8 mouse cellular contexts compared by ENCODE assay signal in genomic region chr6:71830690-71831580, GRCm38 (mm10). TPM values are rescaled to one million over a fixed set of nuclear protein-coding genes. Genes with fewer than 3 reads are reported as not detected.
DNase-seq lines count a peak whose midpoint lies in the region; ATAC-seq lines count a peak whose summit lies in the region.

Immt (plus strand) TSS chr6:71831331.

- no peaks in the 10 kb centered on the region for H3K9me3 ChIP-seq in hindbrain, embryonic 16.5 days (ENCODE audit: control insufficient read depth, low read length)

- H3K36me3 ChIP-seq in hindbrain, embryonic 16.5 days (ENCODE audit: control insufficient read depth, insufficient read depth, low read length), result no peaks in the 10 kb centered on the region
- no peaks in the 10 kb centered on the region for H3K36me3 ChIP-seq in macrophage (ENCODE audit: inconsistent target)

- ATAC-seq in hindbrain, embryonic 16.5 days, result peak; percentile 99

- H3K27me3 ChIP-seq in hindbrain, embryonic 16.5 days (replicated peaks; ENCODE audit: control insufficient read depth, insufficient read depth, low read length), result no peaks in the 10 kb centered on the region

- peak within 1 kb of the TSS; percentile 72 for H3K4me3 ChIP-seq in hindbrain, embryonic 16.5 days (ENCODE audit: low read length)
- H3K4me3 ChIP-seq in macrophage (ENCODE audit: inconsistent target), result peak within 1 kb of the TSS; percentile 73

- H3K9ac ChIP-seq in hindbrain, embryonic 16.5 days (ENCODE audit: low read depth, low read length), result peak within 1 kb of the TSS; percentile 85

- peaks cover 43% of the 10 kb centered on the region for H3K79me2 ChIP-seq in macrophage (ENCODE audit: inconsistent target)

- H3K4me2 ChIP-seq in hindbrain, embryonic 16.5 days (ENCODE audit: low read length), result peak within 1 kb of the TSS; percentile 68

- peak within 1 kb of the TSS; percentile 92 for H3K27ac ChIP-seq in hindbrain, embryonic 16.5 days (ENCODE audit: low read depth, low read length)
- H3K27ac ChIP-seq in macrophage, result peak within 1 kb of the TSS; percentile 67

- peak; percentile 91 for DNase-seq in WW6 (ENCODE audit: low read depth, low spot score)
- DNase-seq in cerebellum, postnatal 4 days (ENCODE audit: low spot score in 2 of 2), result peak; percentile 91 to 96
- peak; percentile 97 for DNase-seq in gastrocnemius, adult 18-20 months (ENCODE audit: low spot score)
- peak; percentile 96 to 97 for DNase-seq in left cerebral cortex, adult 18-20 months (ENCODE audit: low spot score in 2 of 2)
- DNase-seq in right cerebral cortex, adult 18-20 months, result peak; percentile 99
- DNase-seq in urinary bladder, postnatal 10 days (ENCODE audit: low spot score), result peak; percentile 88

- H3K4me1 ChIP-seq in hindbrain, embryonic 16.5 days (ENCODE audit: control insufficient read depth, insufficient read depth, low read depth, low read length), result peaks cover 13% of the 10 kb centered on the region

- WGBS in hindbrain, embryonic 16.5 days, result under 1% methylated on average over 64 of the region's 64 CpGs
- under 1% methylated on average over 64 of the region's 64 CpGs for WGBS in macrophage (ENCODE audit: missing documents)

RNA-seq across cellular contexts. Expression of gene Immt, which starts in this region (rescaled TPM):
- 100 to 1,000 TPM; 272 to 274 TPM for total RNA-seq in gastrocnemius, adult 18-20 months (2021)
- polyA plus RNA-seq in hindbrain, embryonic 16.5 days (2015; fragmentation: Nextera tagmentation; extraction: Ambion mirVana), result 162 and 165 TPM in 2 replicates
- total RNA-seq in left cerebral cortex, adult 18-20 months (2021), result 100 to 1,000 TPM; 144 to 145 TPM
- 100 to 1,000 TPM in 22 of 26 experiments, 10 to 100 TPM in 4; 63.6 to 196 (median 147) TPM for total RNA-seq in macrophage (2018; cell fraction: chromatin; rRNA removed)
- total RNA-seq in macrophage (2018; cell fraction: cytosol; rRNA removed), result 10 to 100 TPM; 60.9 to 98.5 (median 76.0) TPM
- total RNA-seq in macrophage (2018; cell fraction: nucleus; rRNA removed), result 100 to 1,000 TPM in 11 of 26 experiments, 10 to 100 TPM in 15; 42.3 to 146 (median 90.1) TPM
- polyA plus RNA-seq in macrophage (2018), result 63.7 to 112 TPM (median 107 TPM) in 3 replicates

Comparison
In these comparisons a context has a peak if more than half of its experiments do, and no peak if none do; other contexts are left out.
1. Peak in every context shown above with its lines: DNase-seq, ATAC-seq, H3K4me3 ChIP-seq and H3K27ac ChIP-seq.